Mouse (Mus musculus) heart, embryonic 11.5 days (tissue): ENCODE measurements around the gene Map3k7. TPM values are rescaled to one million over a fixed set of nuclear protein-coding genes. Genes with fewer than 3 reads are reported as not detected.

Experiments used
- ATAC-seq: fragments of 200-750 bp; cut with Nextera tagmentation; replicated peaks from 2 replicates; pipeline ENCODE4 v1.8.0; 2017; ENCODE audit warnings: moderate library complexity; ENCODE audit not compliant: insufficient number of reproducible peaks, low FRiP score, low TSS enrichment
- H3K27ac ChIP-seq: fragments of 300-500 bp; sonication (generic); 2 replicates; pipeline ENCODE4 v1.5.1; 2014; ENCODE audit warnings: mild to moderate bottlenecking, low read depth, low read length
- H3K27me3 ChIP-seq: fragments of 300-500 bp; sonication (generic); 2 replicates; pipeline ENCODE4 v1.6.1; 2014; ENCODE audit warnings: mild to moderate bottlenecking, low read length, mixed read lengths; ENCODE audit not compliant: control insufficient read depth, insufficient read depth
- H3K36me3 ChIP-seq: fragments of 300-500 bp; sonication (generic); 2 replicates; pipeline ENCODE4 v1.6.1; 2014; ENCODE audit warnings: mild to moderate bottlenecking, low read length, moderate library complexity, mixed read lengths; ENCODE audit not compliant: control insufficient read depth, insufficient read depth
- H3K4me1 ChIP-seq: fragments of 300-500 bp; sonication (generic); 2 replicates; pipeline ENCODE4 v1.6.1; 2014; ENCODE audit warnings: low read length; ENCODE audit not compliant: control insufficient read depth, insufficient read depth
- H3K4me2 ChIP-seq: fragments of 300-500 bp; sonication (generic); 2 replicates; pipeline ENCODE4 v1.6.1; 2014; ENCODE audit warnings: mild to moderate bottlenecking, moderate library complexity
- H3K4me3 ChIP-seq: fragments of 300-500 bp; sonication (generic); 2 replicates; pipeline ENCODE4 v1.5.1; 2014; ENCODE audit warnings: low read depth, low read length
- H3K9ac ChIP-seq: fragments of 300-500 bp; sonication (generic); 2 replicates; pipeline ENCODE4 v1.6.1; 2014; ENCODE audit warnings: mild to moderate bottlenecking, low read depth, low read length, moderate library complexity
- H3K9me3 ChIP-seq: fragments of 300-500 bp; sonication (generic); replicated peaks from 2 replicates; pipeline ENCODE4 v1.6.1; 2016; ENCODE audit warnings: low read length; ENCODE audit not compliant: control insufficient read depth
- WGBS: fragments of 180-500 bp; shearing (Covaris S2); extraction: QIAGEN DNeasy Blood & Tissue Kit; methylation state at CpG from one replicate; pipeline ENCODE4 v1.1.7; 2014; ENCODE audit not compliant: insufficient replicate concordance; 5-methylcytosine and 5-hydroxymethylcytosine counted together
- polyA plus RNA-seq: library from polyadenylated mRNA; unstranded; fragments of >200 nt; fragmentation: Nextera tagmentation; extraction: Ambion mirVana; gene quantifications from 2 replicates; pipeline ENCODE4 v1.2.1, GENCODE M21; 2014

The Map3k7 gene
- polyA plus RNA-seq: 37.9 and 50.2 TPM in 2 replicates

DNA sequence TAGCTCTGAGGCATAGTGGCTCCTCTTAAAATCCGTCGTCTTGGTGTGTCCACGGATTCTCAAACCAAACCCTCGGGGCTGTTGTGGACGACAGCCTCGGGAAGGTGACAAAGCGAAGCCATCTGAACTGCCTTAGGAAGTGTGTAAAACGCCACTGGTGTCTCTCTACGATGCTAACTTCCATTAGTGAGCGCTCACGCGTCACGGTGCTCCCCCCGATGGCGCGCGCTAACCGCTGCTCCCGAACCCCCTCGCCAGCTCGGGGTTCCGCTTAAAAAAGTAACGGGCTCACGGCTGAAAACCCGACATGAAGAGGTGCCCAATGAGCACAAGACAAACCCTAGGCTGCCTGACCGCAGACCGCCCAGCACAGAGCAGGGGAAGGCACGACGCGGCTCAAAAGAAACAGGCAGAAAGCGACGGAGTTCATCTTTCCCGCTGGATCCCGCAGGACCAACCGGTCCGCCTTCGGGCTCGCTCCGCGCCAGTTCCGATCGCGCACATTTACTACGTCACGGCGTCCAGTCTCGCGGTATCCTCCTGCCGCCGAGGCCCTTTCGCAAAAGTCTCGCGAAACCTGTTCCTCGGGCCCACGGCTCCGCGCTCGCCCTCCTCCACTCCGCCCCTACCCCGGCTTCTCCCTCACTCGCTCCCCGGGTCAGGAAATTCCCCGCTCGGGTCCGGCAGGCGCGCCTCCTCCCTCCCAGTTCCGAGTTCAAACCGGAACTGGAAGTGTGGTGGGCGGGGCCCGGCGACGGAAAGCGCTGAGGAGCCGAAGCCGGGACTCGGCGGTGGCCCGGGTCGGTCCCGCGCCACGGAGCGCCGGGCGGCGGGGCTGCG, at the start of gene Map3k7:
Gene Map3k7 (plus strand): TSS at position 744 of the 840 bp plus-strand sequence.
- Histone ChIP-seq H3K36me3 (no peaks in the 10 kb centered on the region), H3K4me2 (peak within 1 kb of the TSS; percentile 87), H3K9me3 (no peaks in the 10 kb centered on the region), H3K27ac (peak within 1 kb of the TSS; percentile 100), H3K9ac (peak within 1 kb of the TSS; percentile 98), H3K27me3 (no peaks in the 10 kb centered on the region), H3K4me3 (peak within 1 kb of the TSS; percentile 92), H3K4me1 (peaks cover 5% of the 10 kb centered on the region)
- peak; percentile 85 for ATAC-seq
- under 1% methylated on average over 74 of the region's 88 CpGs for WGBS

DNA sequence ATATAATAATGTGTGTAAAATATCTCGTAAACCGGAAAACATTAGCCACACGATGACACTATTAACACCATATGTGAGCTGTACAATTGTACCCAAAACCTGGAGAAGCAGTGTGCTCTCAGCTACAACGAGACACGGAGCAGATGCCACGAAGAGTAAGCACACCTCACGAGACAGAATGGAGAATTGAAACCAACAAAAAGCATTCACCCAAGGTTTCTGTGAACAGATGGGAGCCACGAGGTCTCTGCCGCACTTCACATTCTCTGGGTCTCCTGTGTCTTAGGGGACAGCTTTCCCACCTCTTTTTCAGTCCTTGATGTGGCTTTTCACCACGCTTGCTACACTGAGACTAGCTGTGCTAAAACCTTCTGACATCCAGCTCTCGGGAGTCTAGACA, 48.8 kb upstream of the Map3k7 start:
- Histone ChIP-seq H3K36me3 (no peaks in the 10 kb centered on the region), H3K27me3 (no peaks in the 10 kb centered on the region), H3K4me2 (no peak overlapping the region), H3K27ac (no peak overlapping the region), H3K4me1 (0 out of 2 replicates have a peak, but pooled peaks cover 3% of the 10 kb centered on the region), H3K9me3 (no peaks in the 10 kb centered on the region), H3K4me3 (no peak overlapping the region), H3K9ac (no peak overlapping the region)
- no peak for ATAC-seq
- 81% methylated on average over 11 of the region's 11 CpGs for WGBS

DNA sequence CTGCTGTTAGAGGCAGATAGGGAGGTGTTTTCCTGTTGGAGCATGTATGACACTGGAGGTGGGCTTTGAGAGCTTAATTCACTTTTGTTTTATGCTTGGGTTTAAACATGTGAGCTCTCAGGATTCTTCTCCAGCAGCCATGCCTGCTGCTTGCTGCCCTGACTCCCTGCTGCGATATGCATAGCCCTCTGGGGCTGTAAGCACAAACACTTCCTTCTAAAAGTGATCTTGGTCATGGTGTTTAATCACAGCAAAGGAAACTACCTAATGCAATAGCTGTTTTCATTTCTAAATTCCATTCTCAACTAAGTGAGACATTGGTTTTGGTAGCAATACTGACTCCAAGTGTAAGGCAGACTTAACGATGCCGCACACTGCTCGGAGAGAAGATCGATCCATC, 45.2 kb upstream of the Map3k7 start:
- Histone ChIP-seq H3K27ac (no peak overlapping the region), H3K27me3 (no peaks in the 10 kb centered on the region), H3K9me3 (no peaks in the 10 kb centered on the region), H3K36me3 (no peaks in the 10 kb centered on the region), H3K4me3 (no peak overlapping the region), H3K4me1 (no peaks in the 10 kb centered on the region), H3K4me2 (no peak overlapping the region), H3K9ac (no peak overlapping the region)
- WGBS: 85% methylated on average over 5 of the region's 5 CpGs
- ATAC-seq: no peak

DNA sequence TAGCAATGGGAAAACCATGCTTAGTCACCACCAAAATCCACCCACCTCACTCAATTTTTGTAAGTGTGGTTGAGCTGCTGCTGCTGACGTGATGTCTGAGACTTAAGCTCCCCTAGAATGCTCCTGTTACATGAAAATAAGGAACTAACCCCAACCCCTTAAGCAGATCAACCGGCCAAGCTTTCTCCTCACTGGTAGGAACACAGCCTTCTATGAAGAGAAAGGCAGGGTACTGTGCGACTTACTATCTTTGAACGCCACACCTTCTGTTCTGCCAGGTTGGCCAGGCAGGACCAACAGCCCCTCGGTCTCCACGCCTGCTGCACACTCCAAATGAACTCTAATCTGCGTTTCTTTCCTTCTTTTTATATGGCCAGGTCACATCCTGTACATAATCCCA, 41.7 kb upstream of the Map3k7 start:
- H3K9ac ChIP-seq: no peak overlapping the region
- H3K9me3 ChIP-seq: no peaks in the 10 kb centered on the region
- H3K4me3 ChIP-seq: no peak overlapping the region
- WGBS: 68% methylated on average over 7 of the region's 7 CpGs
- no peak for ATAC-seq
- no peaks in the 10 kb centered on the region for H3K4me1 ChIP-seq
- no peaks in the 10 kb centered on the region for H3K27me3 ChIP-seq
- H3K27ac ChIP-seq: no peak overlapping the region
- no peaks in the 10 kb centered on the region for H3K36me3 ChIP-seq
- no peak overlapping the region for H3K4me2 ChIP-seq

DNA sequence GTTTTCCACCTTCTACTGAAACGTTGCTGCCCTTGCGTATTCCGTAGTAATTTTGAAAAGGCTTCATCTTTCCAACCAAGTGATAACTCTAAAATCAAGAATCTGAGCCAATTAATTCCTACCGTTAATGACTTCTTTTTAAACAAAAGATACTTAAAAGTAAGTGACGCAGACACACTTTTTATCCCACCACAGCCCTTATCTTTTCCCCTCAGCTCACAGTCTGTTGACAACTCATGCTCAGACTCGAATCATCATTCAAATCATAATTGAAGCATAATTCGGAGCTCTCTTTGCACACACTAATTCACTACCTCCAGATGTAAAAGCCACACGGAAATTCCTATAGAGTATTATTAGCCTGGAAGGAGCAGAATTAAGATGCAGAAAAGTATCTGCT, 40.5 kb upstream of the Map3k7 start:
- Histone ChIP-seq H3K36me3 (no peaks in the 10 kb centered on the region), H3K4me1 (no peaks in the 10 kb centered on the region), H3K4me2 (no peak overlapping the region), H3K9ac (no peak overlapping the region), H3K9me3 (no peaks in the 10 kb centered on the region), H3K27ac (no peak overlapping the region), H3K4me3 (no peak overlapping the region), H3K27me3 (no peaks in the 10 kb centered on the region)
- WGBS: 57% methylated on average over 8 of the region's 8 CpGs
- ATAC-seq: no peak

- Histone ChIP-seq H3K4me1 (no peaks in the 10 kb centered on the region), H3K9me3 (no peaks in the 10 kb centered on the region), H3K27me3 (no peaks in the 10 kb centered on the region), H3K4me2 (no peak overlapping the region), H3K27ac (no peak overlapping the region), H3K9ac (no peak overlapping the region), H3K36me3 (no peaks in the 10 kb centered on the region), H3K4me3 (no peak overlapping the region)
- WGBS: 54% methylated on average over 14 of the region's 14 CpGs
- no peak for ATAC-seq
Measured at GRCm38 (mm10) chr4:31924301-31925185, 39.4 kb upstream of the Map3k7 start.

DNA sequence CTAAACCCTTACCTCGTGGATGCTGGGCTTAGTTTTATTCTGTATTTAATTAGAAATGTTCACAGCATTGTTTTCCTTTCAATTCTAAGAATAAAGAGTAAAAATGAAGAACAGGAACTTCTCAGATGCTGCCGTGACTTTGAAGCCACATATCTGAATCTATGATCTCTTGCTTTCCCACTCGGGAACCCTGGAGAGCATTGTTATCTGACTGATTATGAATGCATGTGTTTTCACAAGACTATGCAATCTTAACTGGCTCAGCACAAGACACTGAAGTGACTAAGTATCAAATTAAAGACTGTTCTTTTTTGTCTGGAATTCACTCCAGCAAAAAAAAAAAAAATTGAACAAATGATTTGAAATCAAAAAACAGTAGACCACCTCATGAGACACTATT, 30.7 kb upstream of the Map3k7 start:
- no peaks in the 10 kb centered on the region for H3K4me1 ChIP-seq
- H3K4me3 ChIP-seq: no peak overlapping the region
- no peaks in the 10 kb centered on the region for H3K36me3 ChIP-seq
- H3K9me3 ChIP-seq: no peaks in the 10 kb centered on the region
- H3K27me3 ChIP-seq: no peaks in the 10 kb centered on the region
- no peak overlapping the region for H3K27ac ChIP-seq
- no peak for ATAC-seq
- no peak overlapping the region for H3K9ac ChIP-seq
- H3K4me2 ChIP-seq: no peak overlapping the region
- 43% methylated on average over 3 of the region's 3 CpGs for WGBS

DNA sequence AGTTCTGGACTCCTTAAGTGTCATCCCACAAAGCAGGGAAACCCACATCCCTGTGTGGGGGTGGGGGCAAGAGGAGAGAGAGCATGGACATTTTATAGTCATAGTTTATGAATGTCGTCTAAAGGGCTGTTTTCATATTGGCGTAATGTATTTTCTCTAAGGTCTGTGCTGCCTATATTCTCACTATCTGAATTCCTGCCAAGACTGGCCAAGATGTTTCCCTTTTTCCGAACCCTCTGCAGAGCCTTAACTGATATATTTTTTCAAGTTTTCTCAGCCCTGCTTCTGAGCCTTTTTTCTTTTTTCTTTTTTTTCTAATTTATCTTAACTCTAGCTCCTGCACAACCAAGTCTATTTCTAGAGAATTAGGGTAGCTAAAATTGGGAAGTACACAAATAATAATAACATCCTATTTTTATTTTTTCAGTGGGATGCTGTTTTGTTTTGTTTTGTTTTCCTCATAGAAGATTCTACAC, 28.0 kb upstream of the Map3k7 start:
- WGBS: 58% methylated on average over 3 of the region's 3 CpGs
- no peak for ATAC-seq
- Histone ChIP-seq H3K9ac (no peak overlapping the region), H3K9me3 (no peaks in the 10 kb centered on the region), H3K4me1 (no peaks in the 10 kb centered on the region), H3K4me3 (no peak overlapping the region), H3K4me2 (no peak overlapping the region), H3K36me3 (no peaks in the 10 kb centered on the region), H3K27ac (0 out of 2 replicates have a peak overlapping the region, but pooled peaks have one; percentile 46), H3K27me3 (no peaks in the 10 kb centered on the region)
